Mouse (Mus musculus): Measurements from ENCODE around the gene 2010111I01Rik.

- TF ChIP-seq POLR2A (IDR thresholded peaks at IDR 0.05; ENCODE audit: control insufficient read depth, low read depth, low read length) (no peak), CTCF (IDR thresholded peaks at IDR 0.05; ENCODE audit: control insufficient read depth, insufficient read depth, insufficient replicate concordance, low read depth, low read length) (no peak)
Measured at GRCm38 (mm10) chr13:63278141-63278631, 313.5 kb downstream of the 2010111I01Rik start.
